Mouse (Mus musculus) liver, embryonic 12.5 days (tissue): Measurements from ENCODE around the gene Gabpb1. TPM values are rescaled to one million over a fixed set of nuclear protein-coding genes. Genes with fewer than 3 reads are reported as not detected.

ENCODE experiments used
- ATAC-seq: fragments of 200-750 bp; cut with Nextera tagmentation; 2 replicates; pipeline ENCODE4 v1.8.0; 2017; ENCODE audit warnings: moderate number of reproducible peaks, mild to moderate bottlenecking, moderate library complexity
- H3K27ac ChIP-seq: fragments of 300-500 bp; sonication (generic); 2 replicates; pipeline ENCODE4 v1.5.1; 2016; ENCODE audit warnings: mild to moderate bottlenecking
- H3K27me3 ChIP-seq: fragments of 300-500 bp; sonication (generic); replicated peaks from 2 replicates; pipeline ENCODE4 v1.6.1; 2016; ENCODE audit warnings: mild to moderate bottlenecking, moderate library complexity
- H3K36me3 ChIP-seq: fragments of 300-500 bp; sonication (generic); 2 replicates; pipeline ENCODE4 v1.6.1; 2016; ENCODE audit warnings: mild to moderate bottlenecking, moderate library complexity
- H3K4me1 ChIP-seq: fragments of 300-500 bp; sonication (generic); 2 replicates; pipeline ENCODE4 v1.6.1; 2016
- H3K4me2 ChIP-seq: fragments of 300-500 bp; sonication (generic); 2 replicates; pipeline ENCODE4 v1.6.1; 2016; ENCODE audit warnings: mild to moderate bottlenecking, moderate library complexity
- H3K4me3 ChIP-seq: fragments of 300-500 bp; sonication (generic); 2 replicates; pipeline ENCODE4 v1.5.1; 2016; ENCODE audit warnings: mild to moderate bottlenecking, moderate library complexity
- H3K9ac ChIP-seq: fragments of 300-500 bp; sonication (generic); 2 replicates; pipeline ENCODE4 v1.6.1; 2016; ENCODE audit warnings: mild to moderate bottlenecking, moderate library complexity
- H3K9me3 ChIP-seq: fragments of 300-500 bp; sonication (generic); replicated peaks from 2 replicates; pipeline ENCODE4 v1.6.1; 2016; ENCODE audit warnings: mild to moderate bottlenecking, moderate library complexity
- WGBS: fragments of 180-500 bp; shearing (Covaris S2); methylation state at CpG from one replicate; pipeline ENCODE4 v1.1.7; 2016; ENCODE audit not compliant: insufficient replicate concordance; 5-methylcytosine and 5-hydroxymethylcytosine counted together
- polyA plus RNA-seq: library from polyadenylated mRNA; unstranded; fragments of >200 nt; fragmentation: Nextera tagmentation; extraction: Ambion mirVana; gene quantifications from 2 replicates; pipeline ENCODE4 v1.2.1, GENCODE M21; 2016

Gabpb1 gene
- polyA plus RNA-seq, 1 experiment from 2014 or later, result 36.2 TPM

- no peak overlapping the region for H3K9ac ChIP-seq
- no peaks in the 10 kb centered on the region for H3K9me3 ChIP-seq
- no peak for ATAC-seq
- no peaks in the 10 kb centered on the region for H3K36me3 ChIP-seq
- H3K4me1 ChIP-seq, result peaks cover 24% of the 10 kb centered on the region; the same call in 1 of the 2 replicates
- H3K4me2 ChIP-seq, result no peak overlapping the region
- H3K27me3 ChIP-seq, result peaks cover 5% of the 10 kb centered on the region
- WGBS, result 33% methylated on average over 14 of the region's 14 CpGs
- no peak overlapping the region for H3K27ac ChIP-seq
- H3K4me3 ChIP-seq, result no peak overlapping the region
These were observed 74.1 kb downstream of the Gabpb1 start for GRCm38 (mm10) chr2:126601918-126602600.

GRCm38 (mm10) chr2:126600533-126600932 is 75.6 kb downstream of the Gabpb1 start:
- Histone ChIP-seq H3K9me3 (no peaks in the 10 kb centered on the region), H3K4me3 (no peak overlapping the region), H3K9ac (no peak overlapping the region), H3K36me3 (no peaks in the 10 kb centered on the region), H3K27ac (no peak overlapping the region), H3K4me2 (no peak overlapping the region), H3K4me1 (peaks cover 22% of the 10 kb centered on the region; the same call in 1 of the 2 replicates), H3K27me3 (peaks cover 5% of the 10 kb centered on the region)
- ATAC-seq, result no peak
- WGBS, result 61% methylated on average over 14 of the region's 14 CpGs

- Histone ChIP-seq H3K27ac (no peak overlapping the region), H3K4me1 (peaks cover 22% of the 10 kb centered on the region; the same call in 1 of the 2 replicates), H3K4me2 (no peak overlapping the region), H3K27me3 (peaks cover 5% of the 10 kb centered on the region; the same call in 1 of the 2 replicates), H3K9me3 (no peaks in the 10 kb centered on the region), H3K9ac (no peak overlapping the region), H3K36me3 (no peaks in the 10 kb centered on the region), H3K4me3 (no peak overlapping the region)
- WGBS, result 14% methylated on average over 3 of the region's 3 CpGs
- ATAC-seq, result peak; percentile 42
These were observed 77.1 kb downstream of the Gabpb1 start for GRCm38 (mm10) chr2:126599005-126599404.

GRCm38 (mm10) chr2:126598359-126598758 is 77.8 kb downstream of the Gabpb1 start:
- no peak overlapping the region for H3K4me2 ChIP-seq
- H3K4me3 ChIP-seq, result no peak overlapping the region
- 56% methylated on average over 2 of the region's 2 CpGs for WGBS
- no peak overlapping the region for H3K27ac ChIP-seq
- H3K27me3 ChIP-seq, result peaks cover 5% of the 10 kb centered on the region; the same call in 1 of the 2 replicates
- ATAC-seq, result no peak
- H3K4me1 ChIP-seq, result peaks cover 22% of the 10 kb centered on the region; the same call in 1 of the 2 replicates
- no peaks in the 10 kb centered on the region for H3K36me3 ChIP-seq
- no peaks in the 10 kb centered on the region for H3K9me3 ChIP-seq
- H3K9ac ChIP-seq, result no peak overlapping the region

- peaks cover 5% of the 10 kb centered on the region; the same call in 1 of the 2 replicates for H3K27me3 ChIP-seq
- peak overlapping the region; percentile 17 for H3K4me2 ChIP-seq
- ATAC-seq, result no peak
- no peaks in the 10 kb centered on the region for H3K36me3 ChIP-seq
- 70% methylated on average over 20 of the region's 20 CpGs for WGBS
- H3K27ac ChIP-seq, result no peak overlapping the region
- no peak overlapping the region for H3K4me3 ChIP-seq
- no peaks in the 10 kb centered on the region for H3K9me3 ChIP-seq
- peaks cover 17% of the 10 kb centered on the region; the same call in 1 of the 2 replicates for H3K4me1 ChIP-seq
- no peak overlapping the region for H3K9ac ChIP-seq
These were observed 78.6 kb downstream of the Gabpb1 start for GRCm38 (mm10) chr2:126597279-126598241.

GRCm38 (mm10) chr2:126596347-126597072 is 79.6 kb downstream of the Gabpb1 start:
- H3K9ac ChIP-seq, result no peak overlapping the region
- no peaks in the 10 kb centered on the region for H3K36me3 ChIP-seq
- no peak overlapping the region for H3K27ac ChIP-seq
- peaks cover 5% of the 10 kb centered on the region; the same call in 1 of the 2 replicates for H3K27me3 ChIP-seq
- 0 out of 2 replicates have a peak overlapping the region, but pooled peaks have one; percentile 17 for H3K4me2 ChIP-seq
- WGBS, result 72% methylated on average over 7 of the region's 7 CpGs
- H3K9me3 ChIP-seq, result no peaks in the 10 kb centered on the region
- H3K4me3 ChIP-seq, result no peak overlapping the region
- peaks cover 12% of the 10 kb centered on the region; the same call in 1 of the 2 replicates for H3K4me1 ChIP-seq
- ATAC-seq, result no peak

GRCm38 (mm10) chr2:126593831-126594610 is 82.1 kb downstream of the Gabpb1 start:
- peak; percentile 53; the same call in 1 of the 2 replicates for ATAC-seq
- peak overlapping the region; percentile 8; the same call in 1 of the 2 replicates for H3K9ac ChIP-seq
- H3K27me3 ChIP-seq, result no peaks in the 10 kb centered on the region
- H3K36me3 ChIP-seq, result no peaks in the 10 kb centered on the region
- H3K4me3 ChIP-seq, result peak overlapping the region; percentile 38
- peaks cover 12% of the 10 kb centered on the region; the same call in 1 of the 2 replicates for H3K4me1 ChIP-seq
- H3K9me3 ChIP-seq, result no peaks in the 10 kb centered on the region
- peak overlapping the region; percentile 65 for H3K4me2 ChIP-seq
- no peak overlapping the region for H3K27ac ChIP-seq
- WGBS, result 23% methylated on average over 26 of the region's 26 CpGs

GRCm38 (mm10) chr2:126591304-126591703 is 84.8 kb downstream of the Gabpb1 start:
- 73% methylated on average over 4 of the region's 4 CpGs for WGBS
- no peak for ATAC-seq

GRCm38 (mm10) chr2:126587468-126587867 is 88.7 kb downstream of the Gabpb1 start:
- Histone ChIP-seq H3K36me3 (peaks cover 10% of the 10 kb centered on the region), H3K27ac (no peak overlapping the region), H3K9ac (no peak overlapping the region), H3K4me3 (no peak overlapping the region), H3K4me1 (no peaks in the 10 kb centered on the region), H3K4me2 (no peak overlapping the region), H3K27me3 (no peaks in the 10 kb centered on the region), H3K9me3 (no peaks in the 10 kb centered on the region)
- no peak for ATAC-seq
- WGBS, result 68% methylated on average over 3 of the region's 3 CpGs

More at GRCm38 (mm10) chr2:126591304-126591703, 84.8 kb downstream of the Gabpb1 start:
- no peaks in the 10 kb centered on the region for H3K27me3 ChIP-seq
- peaks cover 7% of the 10 kb centered on the region for H3K36me3 ChIP-seq
- no peak overlapping the region for H3K4me3 ChIP-seq
- no peak overlapping the region for H3K27ac ChIP-seq
- no peak overlapping the region for H3K9ac ChIP-seq
- H3K4me1 ChIP-seq, result no peaks in the 10 kb centered on the region
- H3K4me2 ChIP-seq, result no peak overlapping the region
- no peaks in the 10 kb centered on the region for H3K9me3 ChIP-seq

GRCm38 (mm10) chr2:126584621-126585369 is 91.3 kb downstream of the Gabpb1 start:
- no peak overlapping the region for H3K4me3 ChIP-seq
- H3K9ac ChIP-seq, result no peak overlapping the region
- no peaks in the 10 kb centered on the region for H3K27me3 ChIP-seq
- no peak overlapping the region for H3K4me2 ChIP-seq
- no peak for ATAC-seq
- H3K36me3 ChIP-seq, result peaks cover 10% of the 10 kb centered on the region
- no peak overlapping the region for H3K27ac ChIP-seq
- H3K4me1 ChIP-seq, result no peaks in the 10 kb centered on the region
- no peaks in the 10 kb centered on the region for H3K9me3 ChIP-seq
- 72% methylated on average over 8 of the region's 8 CpGs for WGBS
